Mouse (Mus musculus) embryonic fibroblast, embryonic 13.5 days (primary cell): ENCODE results near the gene Slc7a11.

Experiments
- CTCF ChIP-seq: IDR thresholded peaks from 2 replicates; pipeline ENCODE4 v1.5.1; 2011; ENCODE audit warnings: mild to moderate bottlenecking, control low read depth, low read length, moderate library complexity, borderline replicate concordance; ENCODE audit not compliant: insufficient read depth
- POLR2A ChIP-seq: IDR thresholded peaks from 2 replicates; pipeline ENCODE4 v1.6.1; 2011; ENCODE audit warnings: low read depth, mild to moderate bottlenecking, control low read depth, low read length, moderate library complexity

DNA sequence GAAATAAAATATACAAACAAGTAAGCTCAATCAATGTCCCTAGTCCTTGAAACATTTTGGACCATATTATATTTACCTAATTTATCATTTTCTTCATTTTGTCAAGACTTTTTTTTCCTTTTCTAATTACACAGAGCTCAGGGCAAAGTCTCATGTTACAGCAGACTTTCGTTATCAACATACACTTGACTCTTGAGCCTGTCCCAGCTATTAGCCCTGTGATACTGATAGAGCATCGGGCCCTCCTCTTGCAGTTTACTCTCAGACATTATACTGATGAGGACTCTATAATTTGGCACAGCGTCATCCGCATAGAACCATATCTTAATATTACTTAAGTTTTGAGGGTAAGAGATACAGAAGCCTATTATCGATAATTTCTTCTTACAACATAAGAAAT is 311.2 kb downstream of the Slc7a11 start:
- no peak for TF ChIP-seq CTCF
- no peak for TF ChIP-seq POLR2A
